Mouse (Mus musculus) ES-E14 (cell line): Measurements from ENCODE around the gene Ctsz. TPM values are rescaled to one million over a fixed set of nuclear protein-coding genes. Genes with fewer than 3 reads are reported as not detected.

Source experiments
- DNase-seq: peaks from one replicate; pipeline ENCODE4 v3.0.0-alpha.2; 2013; ENCODE audit warnings: low read depth, low spot score
- H3K27ac ChIP-seq: 2 replicates; pipeline ENCODE4 v1.5.1; 2012; ENCODE audit warnings: low read depth, mild to moderate bottlenecking, low read length, moderate library complexity, mixed read lengths; ENCODE audit not compliant: poor library complexity, insufficient read depth, severe bottlenecking
- H3K36me3 ChIP-seq: 2 replicates; pipeline ENCODE4 v1.6.1; 2012; ENCODE audit warnings: mild to moderate bottlenecking, low read length, moderate library complexity, mixed read lengths; ENCODE audit not compliant: control insufficient read depth, poor library complexity, insufficient read depth, severe bottlenecking
- H3K4me1 ChIP-seq, 2 experiments: fragments of 150-350 bp in 1 of 2; sonication (generic) in 1 of 2; 2 replicates each; pipeline ENCODE4 v1.6.1; 2012; ENCODE audit warnings: low read length in 2 of 2, mild to moderate bottlenecking in 1 of 2, mixed read lengths in 1 of 2; ENCODE audit not compliant: control insufficient read depth in 2 of 2, insufficient read depth in 2 of 2, poor library complexity in 1 of 2
- H3K4me3 ChIP-seq, 2 experiments: fragments of 150-350 bp in 1 of 2; sonication (generic) in 1 of 2; 2 replicates each; pipeline ENCODE4 v1.5.1; 2012; ENCODE audit warnings: low read length in 2 of 2, low read depth in 1 of 2, mild to moderate bottlenecking in 1 of 2, mixed read lengths in 1 of 2; ENCODE audit not compliant: insufficient read depth in 1 of 2, poor library complexity in 1 of 2, severe bottlenecking in 1 of 2
- H3K9ac ChIP-seq: 2 replicates; pipeline ENCODE4 v1.6.1; 2012; ENCODE audit warnings: low read depth, mild to moderate bottlenecking, low read length, mixed read lengths; ENCODE audit not compliant: poor library complexity, insufficient read depth, severe bottlenecking
- H3K9me3 ChIP-seq: fragments of 150-350 bp; sonication (generic); 2 replicates; pipeline ENCODE4 v1.6.1; 2012; ENCODE audit warnings: low read depth, mild to moderate bottlenecking, low read length; ENCODE audit not compliant: control insufficient read depth, insufficient read depth
- CHD2 ChIP-seq: IDR thresholded peaks from 2 replicates; pipeline ENCODE4 v1.6.1; 2014; ENCODE audit warnings: mild to moderate bottlenecking, low read depth, low read length, inconsistent platforms
- HCFC1 ChIP-seq: IDR thresholded peaks from 2 replicates; pipeline ENCODE4 v1.6.1; 2012; ENCODE audit warnings: low read length, inconsistent platforms, borderline replicate concordance; ENCODE audit not compliant: insufficient read depth
- MAFK ChIP-seq: IDR thresholded peaks from 2 replicates; pipeline ENCODE4 v1.6.1; 2014; ENCODE audit warnings: mild to moderate bottlenecking, low read depth, low read length, inconsistent platforms; ENCODE audit not compliant: insufficient read depth
- ZC3H11A ChIP-seq: IDR thresholded peaks from 2 replicates; pipeline ENCODE4 v1.6.1; 2012; ENCODE audit warnings: low read depth, mild to moderate bottlenecking, inconsistent platforms, low read length, borderline replicate concordance
- ZNF384 ChIP-seq: IDR thresholded peaks from 2 replicates; pipeline ENCODE4 v1.6.1; 2012; ENCODE audit warnings: low read depth, low read length, inconsistent platforms
- in situ Hi-C, 2 experiments: fragments of 600-800 bp; cut with MboI; formaldehyde crosslinking; loops; one replicate each; pipeline ENCODE4 v1.15.1; 2025; ENCODE audit warnings: low sequenced_read_pairs in 2 of 2, inconsistent platforms in 1 of 2; ENCODE audit not compliant: unreplicated experiment in 2 of 2
- total RNA-seq: library from RNA; depleted of rRNA; stranded (reverse); fragments of 300-350 nt; gene quantifications from 2 replicates; pipeline ENCODE4 v1.2.3, GENCODE M21; 2012

Ctsz gene
- total RNA-seq, 1 experiment: 207 TPM

GRCm38 (mm10) chr2:174415001-174415730, 23.7 kb downstream of the Ctsz start:
- no peaks in the 10 kb centered on the region for H3K9me3 ChIP-seq
- no peak for TF ChIP-seq HCFC1
- no peak for TF ChIP-seq MAFK
- TF ChIP-seq ZC3H11A: no peak
- TF ChIP-seq ZNF384: no peak
- no peak for TF ChIP-seq CHD2
- no peak overlapping the region for H3K9ac ChIP-seq
- DNase-seq: no peak
- no peak overlapping the region for H3K27ac ChIP-seq
- in situ Hi-C loops: no loop called here
- H3K4me1 ChIP-seq: no peaks in the 10 kb centered on the region
- H3K4me3 ChIP-seq: peak overlapping the region in 1 of 2 experiments; percentile 92; a peak in 1 of 4 replicates
- no peaks in the 10 kb centered on the region; the same call in 1 of the 2 replicates for H3K36me3 ChIP-seq

- in situ Hi-C loops: no loop called here
- TF ChIP-seq CHD2 (no peak), ZC3H11A (no peak), HCFC1 (no peak), MAFK (no peak), ZNF384 (no peak)
Measured at GRCm38 (mm10) chr2:174413127-174413526, 25.7 kb downstream of the Ctsz start.

GRCm38 (mm10) chr2:174410222-174410621, 28.6 kb downstream of the Ctsz start:
- H3K4me3 ChIP-seq: no peak overlapping the region
- no peak overlapping the region for H3K9ac ChIP-seq
- no peak overlapping the region for H3K27ac ChIP-seq
- TF ChIP-seq HCFC1 (no peak), ZNF384 (no peak), MAFK (no peak), CHD2 (no peak), ZC3H11A (no peak)
- DNase-seq: no peak
- in situ Hi-C loops: no loop called here
- H3K9me3 ChIP-seq: no peaks in the 10 kb centered on the region
- H3K4me1 ChIP-seq: 0 out of 4 replicates have a peak, but pooled peaks cover 0 to 2% of the 10 kb centered on the region in 2 experiments
- no peaks in the 10 kb centered on the region for H3K36me3 ChIP-seq

More at GRCm38 (mm10) chr2:174413127-174413526, 25.7 kb downstream of the Ctsz start:
- Histone ChIP-seq H3K36me3 (no peaks in the 10 kb centered on the region; the same call in 1 of the 2 replicates), H3K4me1 (0 out of 4 replicates have a peak, but pooled peaks cover 0 to 2% of the 10 kb centered on the region in 2 experiments), H3K4me3 (no peak overlapping the region), H3K9ac (no peak overlapping the region), H3K27ac (no peak overlapping the region), H3K9me3 (no peaks in the 10 kb centered on the region)
- no peak for DNase-seq

GRCm38 (mm10) chr2:174400396-174400795, 38.4 kb downstream of the Ctsz start:
- no peaks in the 10 kb centered on the region for H3K9me3 ChIP-seq
- no peak for TF ChIP-seq MAFK
- no peak for TF ChIP-seq ZC3H11A
- no peak for TF ChIP-seq ZNF384
- TF ChIP-seq CHD2: no peak
- no peak for TF ChIP-seq HCFC1
- no peak overlapping the region for H3K4me3 ChIP-seq
- no peak for DNase-seq
- H3K27ac ChIP-seq: no peak overlapping the region
- in situ Hi-C loops: no loop called here
- no peaks in the 10 kb centered on the region for H3K4me1 ChIP-seq
- no peaks in the 10 kb centered on the region for H3K36me3 ChIP-seq
- H3K9ac ChIP-seq: no peak overlapping the region
